ENCODE assay signal across 12 mouse cellular contexts in genomic region chr4:145831328-145832062, GRCm38 (mm10). TPM values are rescaled to one million over a fixed set of nuclear protein-coding genes. Genes with fewer than 3 reads are reported as not detected.
DNase-seq lines count a peak whose midpoint lies in the region; ATAC-seq and TF ChIP-seq lines count a peak whose summit lies in the region.
"Not testable (repeated sequence)": the region's sequence is repeated elsewhere in the genome, so short reads cannot be mapped to it uniquely, and the experiment has no call there.
"Had no signal": no experiment of that assay in that cellular context is flagged by ENCODE, and none has a peak within 500 bp of the region (broad histone marks: within the 10 kb centered on the region; RNA-seq: fewer than 3 reads in every experiment).

No protein-coding gene starts in this region.

- not testable (repeated sequence) for H3K9me3 ChIP-seq in embryonic facial prominence, embryonic 14.5 days (ENCODE audit: control insufficient read depth, low read length); heart, embryonic 11.5 days (replicated peaks; ENCODE audit: control insufficient read depth, low read length); hindbrain, embryonic 12.5 days (replicated peaks); intestine, postnatal 0 days (ENCODE audit: control insufficient read depth); liver, embryonic 11.5 days (ENCODE audit: control insufficient read depth, low read length); lung, embryonic 15.5 days; midbrain, embryonic 14.5 days (ENCODE audit: control insufficient read depth, low read length); stomach, embryonic 14.5 days (ENCODE audit: control insufficient read depth, low read depth, low read length)

- ATAC-seq in embryonic facial prominence, embryonic 14.5 days (ENCODE audit: low read depth) = peak; percentile 60; the same call in 1 of the 2 replicates
- peak; percentile 60; the same call in 1 of the 2 replicates for ATAC-seq in heart, embryonic 11.5 days (replicated peaks; ENCODE audit: insufficient number of reproducible peaks, low FRiP score, low TSS enrichment)
- ATAC-seq in hindbrain, embryonic 12.5 days (ENCODE audit: low FRiP score) = peak; percentile 55
- peak; percentile 47 for ATAC-seq in intestine, postnatal 0 days
- peak; percentile 46; the same call in 1 of the 2 replicates for ATAC-seq in liver, embryonic 11.5 days (replicated peaks; ENCODE audit: low FRiP score)
- peak; percentile 40; the same call in 1 of the 2 replicates for ATAC-seq in lung, embryonic 15.5 days (ENCODE audit: borderline replicate concordance, extremely low read depth, low FRiP score, low TSS enrichment)
- ATAC-seq in midbrain, embryonic 14.5 days (ENCODE audit: low FRiP score, low TSS enrichment) = peak; percentile 32; the same call in 1 of the 2 replicates
- peak; percentile 61; the same call in 1 of the 2 replicates for ATAC-seq in stomach, embryonic 14.5 days (ENCODE audit: insufficient number of reproducible peaks, insufficient read depth, low FRiP score, low read depth)

- H3K4me3 ChIP-seq in embryonic facial prominence, embryonic 14.5 days (ENCODE audit: low read depth, low read length); heart, embryonic 11.5 days (ENCODE audit: low read depth, low read length); hindbrain, embryonic 12.5 days; intestine, postnatal 0 days (ENCODE audit: low read depth, low read length); liver, embryonic 11.5 days (ENCODE audit: low read depth, low read length); lung, embryonic 15.5 days; midbrain, embryonic 14.5 days (replicated peaks; ENCODE audit: low read depth, low read length); stomach, embryonic 14.5 days (ENCODE audit: low read depth, low read length): not testable (repeated sequence)

- H3K36me3 ChIP-seq in embryonic facial prominence, embryonic 14.5 days (ENCODE audit: control insufficient read depth, insufficient read depth, low read length); heart, embryonic 11.5 days (ENCODE audit: control insufficient read depth, insufficient read depth, low read length); hindbrain, embryonic 12.5 days; intestine, postnatal 0 days (ENCODE audit: control insufficient read depth, insufficient read depth); liver, embryonic 11.5 days (ENCODE audit: control insufficient read depth, insufficient read depth, low read length); lung, embryonic 15.5 days; midbrain, embryonic 14.5 days (ENCODE audit: control insufficient read depth, insufficient read depth, low read length); stomach, embryonic 14.5 days (ENCODE audit: control insufficient read depth, insufficient read depth, low read length): not testable (repeated sequence)

- H3K9ac ChIP-seq in embryonic facial prominence, embryonic 14.5 days (ENCODE audit: low read depth, low read length); heart, embryonic 11.5 days (ENCODE audit: low read depth, low read length); hindbrain, embryonic 12.5 days; intestine, postnatal 0 days (ENCODE audit: low read depth, low read length); liver, embryonic 11.5 days (ENCODE audit: low read depth, low read length); lung, embryonic 15.5 days; midbrain, embryonic 14.5 days (replicated peaks; ENCODE audit: low read length); stomach, embryonic 14.5 days (replicated peaks; ENCODE audit: low read depth, low read length): not testable (repeated sequence)

- H3K27ac ChIP-seq in embryonic facial prominence, embryonic 14.5 days (replicated peaks; ENCODE audit: low read depth, low read length); heart, embryonic 11.5 days (ENCODE audit: low read depth, low read length); hindbrain, embryonic 12.5 days; intestine, postnatal 0 days (ENCODE audit: low read depth, low read length); liver, embryonic 11.5 days (ENCODE audit: low read depth, low read length); lung, embryonic 15.5 days; midbrain, embryonic 14.5 days (replicated peaks; ENCODE audit: low read depth, low read length); stomach, embryonic 14.5 days (ENCODE audit: low read length): not testable (repeated sequence)

- H3K27me3 ChIP-seq in embryonic facial prominence, embryonic 14.5 days (replicated peaks; ENCODE audit: control insufficient read depth, insufficient read depth, low read length); heart, embryonic 11.5 days (ENCODE audit: control insufficient read depth, insufficient read depth, low read length); hindbrain, embryonic 12.5 days; intestine, postnatal 0 days (replicated peaks; ENCODE audit: control insufficient read depth, insufficient read depth, low read length); liver, embryonic 11.5 days (replicated peaks; ENCODE audit: control insufficient read depth, insufficient read depth, low read length); lung, embryonic 15.5 days; midbrain, embryonic 14.5 days (ENCODE audit: control insufficient read depth, insufficient read depth, low read length); stomach, embryonic 14.5 days (ENCODE audit: control insufficient read depth, insufficient read depth, low read length): not testable (repeated sequence)

- H3K4me1 ChIP-seq in embryonic facial prominence, embryonic 14.5 days (ENCODE audit: control insufficient read depth, insufficient read depth, low read length); heart, embryonic 11.5 days (ENCODE audit: control insufficient read depth, insufficient read depth, low read length); hindbrain, embryonic 12.5 days; intestine, postnatal 0 days (replicated peaks; ENCODE audit: control insufficient read depth, insufficient read depth, low read length); liver, embryonic 11.5 days (replicated peaks; ENCODE audit: control insufficient read depth, insufficient read depth, low read length); lung, embryonic 15.5 days; midbrain, embryonic 14.5 days (ENCODE audit: control insufficient read depth, insufficient read depth, low read length); stomach, embryonic 14.5 days (ENCODE audit: control insufficient read depth, insufficient read depth, low read length): not testable (repeated sequence)

- not testable (repeated sequence) for DNase-seq in embryonic facial prominence, embryonic 14.5 days (ENCODE audit: low spot score); liver, embryonic 11.5 days (ENCODE audit: low spot score); midbrain, embryonic 14.5 days

- H3K4me2 ChIP-seq in embryonic facial prominence, embryonic 14.5 days (ENCODE audit: low read depth, low read length); heart, embryonic 11.5 days; hindbrain, embryonic 12.5 days (replicated peaks); intestine, postnatal 0 days (replicated peaks; ENCODE audit: low read depth); liver, embryonic 11.5 days; lung, embryonic 15.5 days; midbrain, embryonic 14.5 days (ENCODE audit: low read length); stomach, embryonic 14.5 days (replicated peaks; ENCODE audit: low read depth, low read length): not testable (repeated sequence)

- WGBS in embryonic facial prominence, embryonic 14.5 days = 93% methylated on average over 1 of the region's 14 CpGs
- WGBS in heart, embryonic 11.5 days (ENCODE audit: insufficient replicate concordance) = 91% methylated on average over 1 of the region's 14 CpGs
- 95% methylated on average over 1 of the region's 14 CpGs for WGBS in hindbrain, embryonic 12.5 days
- 94% methylated on average over 1 of the region's 14 CpGs for WGBS in intestine, postnatal 0 days
- 97% methylated on average over 1 of the region's 14 CpGs for WGBS in liver, embryonic 11.5 days
- WGBS in lung, embryonic 15.5 days = 93% methylated on average over 1 of the region's 14 CpGs
- WGBS in midbrain, embryonic 14.5 days = 96% methylated on average over 1 of the region's 14 CpGs
- 94% methylated on average over 1 of the region's 14 CpGs for WGBS in stomach, embryonic 14.5 days

- not testable (repeated sequence) for TF ChIP-seq CTCF in intestine, postnatal 0 days (IDR thresholded peaks at IDR 0.05; ENCODE audit: low read depth)

RNA-seq across cellular contexts. Expression of gene Zfp986, which starts 37.1 kb away (rescaled TPM):
- polyA plus RNA-seq in embryonic facial prominence, embryonic 14.5 days (2014; fragmentation: Nextera tagmentation; extraction: Ambion mirVana) = not detected in 2 replicates
- polyA plus RNA-seq in heart, embryonic 11.5 days (2014; fragmentation: Nextera tagmentation; extraction: Ambion mirVana) = not detected in 2 replicates
- polyA plus RNA-seq in hindbrain, embryonic 12.5 days (2016; fragmentation: Nextera tagmentation; extraction: Ambion mirVana) = not detected in 2 replicates
- not detected in 2 replicates for polyA plus RNA-seq in intestine, postnatal 0 days (2015; fragmentation: Nextera tagmentation; extraction: Ambion mirVana)
- polyA plus RNA-seq in liver, embryonic 11.5 days (2014; fragmentation: Nextera tagmentation; extraction: Ambion mirVana) = not detected in 2 replicates
- not detected in 2 replicates for polyA plus RNA-seq in lung, embryonic 15.5 days (2015; fragmentation: Nextera tagmentation; extraction: Ambion mirVana)
- polyA plus RNA-seq in midbrain, embryonic 14.5 days (2014; fragmentation: Nextera tagmentation; extraction: Ambion mirVana) = not detected in 2 replicates
- not detected in 2 replicates for polyA plus RNA-seq in stomach, embryonic 14.5 days (2014; fragmentation: Nextera tagmentation; extraction: Ambion mirVana)
- polyA plus RNA-seq: heart, adult 2 months; limb, embryonic 15.5 days; midbrain, embryonic 15.5 days; testis, adult 2 months had no signal
